Mouse (Mus musculus): ENCODE measurements around the gene Rragc. TPM values are rescaled to one million over a fixed set of nuclear protein-coding genes. Genes with fewer than 3 reads are reported as not detected.

Rragc gene
- polyA plus RNA-seq (2012; rRNA removed; ENCODE audit: low replicate concordance): 45.0 and 60.6 TPM in 2 replicates

GRCm38 (mm10) chr4:123916748-123917547 lies at the start of gene Rragc:
Rragc (plus strand) TSS chr4:123917446.

GRCm38 (mm10) chr4:123904333-123905125 lies 12.7 kb upstream of the Rragc start, which contains the start of gene Mycbp:
Mycbp (plus strand) TSS chr4:123904832.

DNA sequence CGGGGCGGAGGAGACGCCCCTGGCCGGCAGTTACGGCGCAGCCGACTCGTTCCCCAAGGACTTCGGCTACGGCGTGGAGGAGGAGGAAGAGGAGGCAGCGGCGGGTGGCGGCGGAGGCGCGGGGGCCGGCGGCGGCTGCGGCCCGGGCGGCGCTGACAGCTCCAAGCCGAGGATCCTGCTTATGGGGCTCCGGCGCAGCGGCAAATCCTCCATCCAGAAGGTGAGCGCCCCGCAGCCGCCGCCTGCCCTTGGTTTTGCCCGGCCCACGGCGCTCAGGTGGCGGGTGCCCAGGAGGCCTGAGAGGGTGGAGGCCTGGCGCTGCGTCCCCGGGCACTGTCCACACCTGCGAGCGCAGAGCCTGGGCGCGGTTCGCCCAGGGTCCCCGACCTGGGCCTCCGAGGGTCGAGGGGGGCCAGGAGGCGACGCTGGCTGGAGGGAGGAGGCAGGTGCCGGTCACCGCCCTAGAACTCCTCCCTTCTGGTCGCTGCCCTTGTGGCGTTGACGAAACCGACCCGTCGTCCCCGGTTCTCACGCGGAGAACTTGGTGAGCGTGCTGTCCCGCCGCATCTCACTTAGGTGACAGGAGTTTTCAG lies 398 bp downstream of the Rragc start, which contains the start of gene 4930535I16Rik:
TSS of gene 4930535I16Rik (minus strand) at position 475 of the 593 bp plus-strand sequence.

Other genes starting within 250 kb of the Rragc start
- gene Macf1, start 233.1 kb upstream of the Rragc start, polyA plus RNA-seq (2012; rRNA removed; ENCODE audit: low replicate concordance): 78.9 and 106 TPM in 2 replicates
- gene Ndufs5, start 199.2 kb upstream of the Rragc start, polyA plus RNA-seq (2012; rRNA removed; ENCODE audit: low replicate concordance): 25.5 and 43.1 TPM in 2 replicates
- gene Akirin1, start 167.1 kb upstream of the Rragc start, polyA plus RNA-seq (2012; rRNA removed; ENCODE audit: low replicate concordance): 25.3 and 69.4 TPM in 2 replicates
- gene Rhbdl2, start 129.6 kb upstream of the Rragc start, polyA plus RNA-seq (2012; rRNA removed; ENCODE audit: low replicate concordance): 1.5 and 2.5 TPM in 2 replicates
- gene 4933427I04Rik, start 57.8 kb upstream of the Rragc start, polyA plus RNA-seq (2012; rRNA removed; ENCODE audit: low replicate concordance): not detected in 2 replicates
- gene Mycbp, start 12.6 kb upstream of the Rragc start, polyA plus RNA-seq (2012; rRNA removed; ENCODE audit: low replicate concordance): 8.1 and 21.6 TPM in 2 replicates
- 0.59 TPM in 1 of 2 replicates, not detected in the other for gene 4930535I16Rik, start 576 bp downstream of the Rragc start, polyA plus RNA-seq (2012; rRNA removed; ENCODE audit: low replicate concordance)